Mouse (Mus musculus) myocyte (in vitro differentiated cells): ENCODE measurements around the gene Pygo2. TPM values are rescaled to one million over a fixed set of nuclear protein-coding genes. Genes with fewer than 3 reads are reported as not detected.
"Not testable (repeated sequence)": the region's sequence is repeated elsewhere in the genome, so short reads cannot be mapped to it uniquely, and the experiment has no call there.

Source experiments
- H3K27me3 ChIP-seq: one replicate; pipeline ENCODE4 v1.6.1; 2011; ENCODE audit not compliant: control insufficient read depth, insufficient read depth, insufficient read length
- H3K36me3 ChIP-seq: one replicate; pipeline ENCODE4 v1.6.1; 2011; ENCODE audit not compliant: control insufficient read depth, insufficient read depth
- H3K4me2 ChIP-seq: one replicate; pipeline ENCODE4 v1.6.1; 2011; ENCODE audit warnings: low read depth, control low read depth
- H3K4me3 ChIP-seq: one replicate; pipeline ENCODE4 v1.5.1; 2011; ENCODE audit warnings: mild to moderate bottlenecking, control low read depth, moderate library complexity
- H3K79me2 ChIP-seq: one replicate; pipeline ENCODE4 v1.6.1; 2011; ENCODE audit not compliant: control insufficient read depth, insufficient read depth
- H3ac ChIP-seq: one replicate; pipeline ENCODE4 v1.6.1; 2011; ENCODE audit not compliant: control insufficient read depth, insufficient read length
- CEBPB ChIP-seq: IDR thresholded peaks from 2 replicates; pipeline ENCODE4 v1.6.1; 2011; ENCODE audit warnings: mild to moderate bottlenecking, moderate library complexity; ENCODE audit not compliant: poor library complexity, insufficient read depth, severe bottlenecking
- E2F4 ChIP-seq: IDR thresholded peaks from one replicate; pipeline ENCODE4 v1.6.1; 2011; ENCODE audit warnings: mild to moderate bottlenecking, control low read depth, moderate library complexity; ENCODE audit not compliant: insufficient read depth
- MAX ChIP-seq: IDR thresholded peaks from one replicate; pipeline ENCODE4 v1.6.1; 2011; ENCODE audit warnings: low read depth, mild to moderate bottlenecking, control low read depth
- MYOD1 ChIP-seq, 3 experiments: IDR thresholded peaks; one replicate each; pipeline ENCODE4 v1.6.1; 2011; ENCODE audit warnings: control low read depth in 2 of 3, low read depth in 2 of 3, mild to moderate bottlenecking in 2 of 3, moderate library complexity in 1 of 3; ENCODE audit not compliant: insufficient read length in 2 of 3, control insufficient read depth in 1 of 3
- MYOG ChIP-seq, 3 experiments: IDR thresholded peaks; one replicate each; pipeline ENCODE4 v1.6.1; 2011; ENCODE audit warnings: control low read depth in 2 of 3, low read depth in 2 of 3, mild to moderate bottlenecking in 2 of 3; ENCODE audit not compliant: insufficient read length in 2 of 3, control insufficient read depth in 1 of 3, insufficient read depth in 1 of 3
- POLR2A ChIP-seq: IDR thresholded peaks from one replicate; pipeline ENCODE4 v1.6.1; 2011; ENCODE audit warnings: low read depth, mild to moderate bottlenecking, control low read depth, moderate library complexity; ENCODE audit not compliant: insufficient read length
- POLR2AphosphoS2 ChIP-seq: IDR thresholded peaks from one replicate; pipeline ENCODE4 v1.6.1; 2011; ENCODE audit warnings: low read depth, control low read depth; ENCODE audit not compliant: insufficient read length
- REST ChIP-seq: IDR thresholded peaks from one replicate; pipeline ENCODE4 v1.6.1; 2011; ENCODE audit warnings: mild to moderate bottlenecking, control low read depth, moderate library complexity; ENCODE audit not compliant: insufficient read depth, insufficient read length
- SRF ChIP-seq: IDR thresholded peaks from one replicate; pipeline ENCODE4 v1.6.1; 2011; ENCODE audit warnings: low read depth; ENCODE audit not compliant: control insufficient read depth, insufficient read length
- TCF12 ChIP-seq: IDR thresholded peaks from one replicate; pipeline ENCODE4 v1.6.1; 2011; ENCODE audit warnings: mild to moderate bottlenecking, control low read depth; ENCODE audit not compliant: poor library complexity, insufficient read depth, severe bottlenecking
- TCF3 ChIP-seq: IDR thresholded peaks from one replicate; pipeline ENCODE4 v1.6.1; 2011; ENCODE audit warnings: low read depth, control low read depth; ENCODE audit not compliant: insufficient read length
- USF1 ChIP-seq: IDR thresholded peaks from one replicate; pipeline ENCODE4 v1.6.1; 2011; ENCODE audit warnings: low read depth, mild to moderate bottlenecking, control low read depth, moderate library complexity
- polyA plus RNA-seq: library from polyadenylated mRNA; unstranded; fragments of >200 nt; fragmentation: generic; extraction: Trizol; gene quantifications from one replicate; pipeline ENCODE4 v1.2.1, GENCODE M21; 2012; ENCODE audit warnings: missing spikeins

The Pygo2 gene
- polyA plus RNA-seq, 1 experiment: 58.5 TPM

DNA sequence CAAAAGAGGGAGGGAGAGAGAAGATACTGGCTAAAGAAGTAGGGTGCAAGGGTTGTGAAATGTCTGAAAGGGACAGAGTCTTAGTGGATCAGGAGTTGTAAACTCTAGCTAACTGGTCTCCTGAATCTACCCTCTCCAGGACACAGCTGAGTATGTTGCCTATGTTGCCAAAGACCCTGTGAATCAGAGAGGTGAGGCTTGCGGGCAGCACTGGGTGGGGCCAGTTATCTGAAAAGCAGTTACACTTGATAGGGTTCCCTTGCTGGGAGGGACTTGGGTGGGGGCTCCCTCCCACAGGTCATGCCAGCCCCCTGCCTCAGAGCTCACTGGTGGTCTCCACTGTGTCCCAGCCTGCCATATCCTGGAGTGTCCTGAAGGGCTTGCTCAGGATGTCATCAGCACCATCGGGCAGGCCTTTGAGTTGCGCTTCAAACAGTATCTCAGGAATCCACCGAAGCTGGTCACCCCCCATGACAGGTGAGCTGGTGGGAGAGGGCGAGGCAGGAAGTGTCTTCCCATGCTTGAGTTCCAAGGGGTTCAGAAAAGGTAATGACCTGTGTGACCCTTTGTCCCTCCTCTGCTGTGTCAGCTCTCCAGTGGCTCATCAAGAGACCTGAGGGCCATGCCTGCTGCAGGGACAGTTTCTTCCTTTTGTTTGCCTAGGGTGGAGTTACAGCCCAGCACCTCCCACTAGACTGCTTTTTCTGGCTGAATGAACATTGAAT lies 5.4 kb upstream of the Pygo2 start:
- TF ChIP-seq POLR2A (no peak), MYOG (IDR thresholded peaks at IDR 0.05; ENCODE audit: control insufficient read depth in 1 of 3, insufficient read depth in 1 of 3, insufficient read length in 2 of 3, low read depth in 2 of 3) (peak in 1 of 3 experiments; percentile 4), E2F4 (no peak), REST (no peak), MAX (no peak), USF1 (no peak), CEBPB (peak; percentile 3; the same call in 1 of the 2 replicates)
- Histone ChIP-seq H3K4me3 (no peak overlapping the region), H3K4me2 (no peak overlapping the region), H3ac (no peak overlapping the region), H3K79me2 (peaks cover 35% of the 10 kb centered on the region), H3K36me3 (peaks cover 19% of the 10 kb centered on the region), H3K27me3 (no peaks in the 10 kb centered on the region)

DNA sequence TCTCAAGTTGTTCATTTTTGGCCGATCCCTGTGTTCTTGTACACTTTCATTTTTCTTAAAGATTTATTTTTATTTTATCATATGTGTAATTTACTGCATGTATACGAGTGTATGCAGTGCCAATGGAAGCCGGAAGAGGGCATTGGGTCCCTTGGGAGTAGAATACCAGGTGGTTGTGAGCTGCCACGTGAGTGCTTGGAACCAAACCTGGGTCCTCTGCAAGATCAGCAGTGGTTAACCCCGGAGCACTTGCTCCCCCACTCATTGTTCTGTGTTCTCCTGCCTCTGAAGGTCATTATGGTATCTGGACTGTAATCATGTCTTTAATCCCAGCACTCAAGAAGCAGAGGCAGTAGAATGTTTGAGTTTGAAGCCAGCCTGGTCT lies 4.9 kb upstream of the Pygo2 start:
- H3K36me3 ChIP-seq: peaks cover 19% of the 10 kb centered on the region

GRCm38 (mm10) chr3:89425876-89426275 lies 4.1 kb upstream of the Pygo2 start:
- Histone ChIP-seq H3K4me3 (no peak overlapping the region), H3K27me3 (no peaks in the 10 kb centered on the region), H3K79me2 (peaks cover 27% of the 10 kb centered on the region), H3K36me3 (peaks cover 19% of the 10 kb centered on the region), H3ac (no peak overlapping the region), H3K4me2 (no peak overlapping the region)
- TF ChIP-seq TCF12: no peak
- no peak for TF ChIP-seq MYOG (IDR thresholded peaks at IDR 0.05; ENCODE audit: control insufficient read depth in 1 of 3, insufficient read depth in 1 of 3, insufficient read length in 2 of 3, low read depth in 2 of 3)
- no peak for TF ChIP-seq POLR2A
- no peak for TF ChIP-seq E2F4
- no peak for TF ChIP-seq USF1
- no peak for TF ChIP-seq MYOD1 (IDR thresholded peaks at IDR 0.05; ENCODE audit: control insufficient read depth in 1 of 3, insufficient read length in 2 of 3, low read depth in 2 of 3)
- TF ChIP-seq SRF: no peak
- TF ChIP-seq MAX: no peak
- TF ChIP-seq POLR2AphosphoS2: no peak

More for the DNA sequence above, 4.9 kb upstream of the Pygo2 start:
- Histone ChIP-seq H3K4me3 (no peak overlapping the region), H3K27me3 (no peaks in the 10 kb centered on the region), H3ac (no peak overlapping the region), H3K79me2 (peaks cover 30% of the 10 kb centered on the region), H3K4me2 (no peak overlapping the region)
- TF ChIP-seq POLR2A (no peak), E2F4 (no peak), POLR2AphosphoS2 (no peak), MYOD1 (IDR thresholded peaks at IDR 0.05; ENCODE audit: control insufficient read depth in 1 of 3, insufficient read length in 2 of 3, low read depth in 2 of 3) (no peak), TCF12 (no peak), MYOG (IDR thresholded peaks at IDR 0.05; ENCODE audit: control insufficient read depth in 1 of 3, insufficient read depth in 1 of 3, insufficient read length in 2 of 3, low read depth in 2 of 3) (no peak), USF1 (no peak), SRF (no peak), CEBPB (no peak), MAX (no peak), TCF3 (no peak), REST (no peak)

- not testable (repeated sequence) for H3ac ChIP-seq, H3K27me3 ChIP-seq, H3K4me2 ChIP-seq, H3K4me3 ChIP-seq
- Histone ChIP-seq H3K79me2 (peaks cover 31% of the 10 kb centered on the region), H3K36me3 (peaks cover 22% of the 10 kb centered on the region)
Observed at GRCm38 (mm10) chr3:89429021-89429420, 993 bp upstream of the Pygo2 start.

DNA sequence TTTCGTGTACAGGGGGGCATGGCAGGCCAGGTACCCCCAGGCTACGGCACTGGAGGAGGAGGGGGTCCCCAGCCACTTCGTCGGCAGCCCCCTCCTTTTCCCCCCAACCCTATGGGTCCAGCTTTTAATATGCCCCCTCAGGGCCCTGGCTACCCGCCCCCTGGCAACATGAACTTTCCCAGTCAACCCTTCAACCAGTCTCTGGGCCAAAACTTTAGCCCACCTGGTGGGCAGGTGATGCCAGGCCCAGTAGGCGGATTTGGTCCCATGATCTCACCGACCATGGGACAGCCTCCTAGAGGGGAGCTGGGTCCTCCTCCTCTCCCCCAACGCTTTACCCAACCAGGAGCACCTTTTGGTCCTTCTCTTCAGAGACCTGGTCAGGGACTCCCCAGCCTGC lies 2.6 kb downstream of the Pygo2 start:
- Histone ChIP-seq H3K4me3 (no peak overlapping the region), H3K79me2 (peaks cover 35% of the 10 kb centered on the region), H3K27me3 (no peaks in the 10 kb centered on the region), H3ac (no peak overlapping the region), H3K4me2 (no peak overlapping the region), H3K36me3 (peaks cover 9% of the 10 kb centered on the region)
- no peak for TF ChIP-seq REST
- no peak for TF ChIP-seq MYOD1 (IDR thresholded peaks at IDR 0.05; ENCODE audit: control insufficient read depth in 1 of 3, insufficient read length in 2 of 3, low read depth in 2 of 3)
- TF ChIP-seq USF1: no peak
- no peak for TF ChIP-seq TCF3
- no peak for TF ChIP-seq POLR2AphosphoS2
- TF ChIP-seq CEBPB: no peak
- TF ChIP-seq E2F4: no peak
- no peak for TF ChIP-seq POLR2A
- TF ChIP-seq SRF: no peak
